ENCODE assay signal across 22 mouse cellular contexts in genomic region chr7:136888161-136888560, GRCm38 (mm10). TPM values are rescaled to one million over a fixed set of nuclear protein-coding genes. Genes with fewer than 3 reads are reported as not detected.
DNase-seq lines count a peak whose midpoint lies in the region; ATAC-seq and TF ChIP-seq lines count a peak whose summit lies in the region.
"Had no signal": no experiment of that assay in that cellular context is flagged by ENCODE, and none has a peak within 500 bp of the region (broad histone marks: within the 10 kb centered on the region; RNA-seq: fewer than 3 reads in every experiment).

No protein-coding gene starts in this region.

- no peaks in the 10 kb centered on the region for H3K27me3 ChIP-seq in stomach, postnatal 0 days (ENCODE audit: control insufficient read depth, insufficient read depth, low read length)
- H3K27me3 ChIP-seq: forebrain, embryonic 15.5 days; hindbrain, embryonic 13.5 days had no signal

- no peak for TF ChIP-seq CTCF in stomach, postnatal 0 days (IDR thresholded peaks at IDR 0.05; ENCODE audit: low read depth)

- no peak overlapping the region for H3K9ac ChIP-seq in stomach, postnatal 0 days (ENCODE audit: low read length)
- H3K9ac ChIP-seq: forebrain, embryonic 15.5 days; heart, embryonic 13.5 days; hindbrain, embryonic 13.5 days had no signal

- no peak overlapping the region for H3K27ac ChIP-seq in stomach, postnatal 0 days (replicated peaks)
- H3K27ac ChIP-seq: forebrain, embryonic 15.5 days; heart, adult 2 months; heart, embryonic 10.5 days; heart, embryonic 13.5 days; hindbrain, embryonic 13.5 days had no signal

- peak; percentile 66 for DNase-seq in heart, adult 11 months
- no peak for DNase-seq in heart, postnatal 4 days
- DNase-seq in left cerebral cortex, postnatal 4 days: peak; percentile 54
- no peak for DNase-seq in left cerebral cortex, postnatal 10 days (ENCODE audit: extremely low spot score in 1 of 2, low spot score in 2 of 2)
- peak; percentile 19 for DNase-seq in retina, postnatal 1 day
- DNase-seq in retina, embryonic 14.5 days (ENCODE audit: low spot score): no peak
- DNase-seq in stomach, postnatal 0 days (ENCODE audit: low spot score): peak; percentile 6
- no peak for DNase-seq in testis, postnatal 14 days (ENCODE audit: low spot score)
- DNase-seq: adrenal gland, adult 2 months; adrenal gland, postnatal 14 days; cerebellum, adult 11 months; cerebellum, adult 2 months; gastrocnemius, postnatal 25 days; heart, adult 2 months; heart, postnatal 14 days had no signal

- no peak for TF ChIP-seq EP300 in stomach, postnatal 0 days (optimal IDR thresholded peaks at IDR 0.05)

- no peaks in the 10 kb centered on the region for H3K4me1 ChIP-seq in stomach, postnatal 0 days (replicated peaks; ENCODE audit: control insufficient read depth, insufficient read depth)
- H3K4me1 ChIP-seq: forebrain, embryonic 15.5 days; hindbrain, embryonic 13.5 days had no signal

- intact Hi-C loops in left cerebral cortex, postnatal 4 days (cut with DNase I): no loop called here
- intact Hi-C loops in left cerebral cortex, postnatal 10 days (cut with DNase I): no loop called here

- H3K4me3 ChIP-seq in stomach, postnatal 0 days (ENCODE audit: low read depth, low read length): no peak overlapping the region
- H3K4me3 ChIP-seq: forebrain, embryonic 15.5 days; heart, adult 2 months; heart, embryonic 10.5 days; heart, embryonic 13.5 days; hindbrain, embryonic 13.5 days had no signal

- H3K4me2 ChIP-seq in stomach, postnatal 0 days (replicated peaks; ENCODE audit: low read depth): no peak overlapping the region
- H3K4me2 ChIP-seq: forebrain, embryonic 15.5 days; heart, embryonic 13.5 days; hindbrain, embryonic 13.5 days had no signal

- no peak for ATAC-seq in stomach, postnatal 0 days (ENCODE audit: low FRiP score, low TSS enrichment)
- ATAC-seq: CD4-positive, CD25-positive, alpha-beta regulatory T cell, adult 4 months; forebrain, embryonic 15.5 days; hindbrain, embryonic 16.5 days had no signal

- no peaks in the 10 kb centered on the region for H3K36me3 ChIP-seq in stomach, postnatal 0 days (ENCODE audit: control insufficient read depth, insufficient read depth, low read length)
- H3K36me3 ChIP-seq: forebrain, embryonic 15.5 days; heart, embryonic 10.5 days; heart, embryonic 13.5 days; hindbrain, embryonic 13.5 days had no signal

- no peaks in the 10 kb centered on the region for H3K9me3 ChIP-seq in stomach, postnatal 0 days (ENCODE audit: control insufficient read depth, low read length)
- H3K9me3 ChIP-seq: forebrain, embryonic 15.5 days; heart, embryonic 10.5 days; heart, embryonic 13.5 days; hindbrain, embryonic 13.5 days had no signal

- WGBS in stomach, postnatal 0 days: 86% methylated on average over 6 of the region's 6 CpGs

RNA-seq across cellular contexts. Expression of gene Mgmt, which starts 6.3 kb away (rescaled TPM):
- total RNA-seq in heart, postnatal 4 days (2021): 1 to 10 TPM; 4.6 to 5.2 TPM
- under 1 TPM; 0.50 to 0.64 TPM for total RNA-seq in left cerebral cortex, postnatal 4 days (2021)
- total RNA-seq in left cerebral cortex, postnatal 10 days (2021): under 1 TPM; 0.63 to 0.90 TPM
- 5.5 TPM in 2 replicates for polyA plus RNA-seq in stomach, postnatal 0 days (2015; fragmentation: Nextera tagmentation; extraction: Ambion mirVana)
- total RNA-seq: MEL had no signal

Comparison
In these comparisons a context has a peak if more than half of its experiments do, and no peak if none do; other contexts are left out.
1. DNase-seq: peak in heart, adult 11 months (single experiment), left cerebral cortex, postnatal 4 days (single experiment), retina, postnatal 1 day (single experiment) and stomach, postnatal 0 days (single experiment); none in heart, postnatal 4 days (single experiment), left cerebral cortex, postnatal 10 days (0 of 2), retina, embryonic 14.5 days (single experiment) and testis, postnatal 14 days (single experiment).